Mouse (Mus musculus) brain, adult 2 months (tissue): ENCODE measurements around the gene Odf2.
A peak's percentile ranks its signal among the peaks of the same experiment; 100 is the strongest.

Experiments used
- DNase-seq: peaks from one replicate; pipeline ENCODE4 v3.0.0; 2011; ENCODE audit warnings: low read depth, low spot score

Gene Odf2

DNA sequence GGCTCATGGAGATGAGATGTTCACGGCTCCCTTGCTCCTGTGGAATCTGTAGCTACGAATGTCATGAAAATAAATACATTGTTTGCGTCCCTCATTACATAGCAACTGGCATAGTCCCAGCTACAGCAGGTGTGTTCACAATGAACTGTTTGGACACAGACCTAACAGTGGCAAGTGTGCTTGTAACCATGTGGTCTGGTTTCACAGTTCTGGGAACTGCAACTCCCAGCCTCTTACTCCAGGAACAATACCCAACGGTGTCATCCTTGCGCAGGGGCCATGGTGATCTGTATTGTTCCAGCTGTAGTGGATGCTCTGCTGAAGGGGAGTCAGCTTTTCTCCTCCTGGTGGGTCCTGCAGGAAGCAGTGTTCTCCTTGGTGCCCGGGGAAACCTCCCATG lies 42.2 kb downstream of the Odf2 start:
- DNase-seq = peak; percentile 62

DNA sequence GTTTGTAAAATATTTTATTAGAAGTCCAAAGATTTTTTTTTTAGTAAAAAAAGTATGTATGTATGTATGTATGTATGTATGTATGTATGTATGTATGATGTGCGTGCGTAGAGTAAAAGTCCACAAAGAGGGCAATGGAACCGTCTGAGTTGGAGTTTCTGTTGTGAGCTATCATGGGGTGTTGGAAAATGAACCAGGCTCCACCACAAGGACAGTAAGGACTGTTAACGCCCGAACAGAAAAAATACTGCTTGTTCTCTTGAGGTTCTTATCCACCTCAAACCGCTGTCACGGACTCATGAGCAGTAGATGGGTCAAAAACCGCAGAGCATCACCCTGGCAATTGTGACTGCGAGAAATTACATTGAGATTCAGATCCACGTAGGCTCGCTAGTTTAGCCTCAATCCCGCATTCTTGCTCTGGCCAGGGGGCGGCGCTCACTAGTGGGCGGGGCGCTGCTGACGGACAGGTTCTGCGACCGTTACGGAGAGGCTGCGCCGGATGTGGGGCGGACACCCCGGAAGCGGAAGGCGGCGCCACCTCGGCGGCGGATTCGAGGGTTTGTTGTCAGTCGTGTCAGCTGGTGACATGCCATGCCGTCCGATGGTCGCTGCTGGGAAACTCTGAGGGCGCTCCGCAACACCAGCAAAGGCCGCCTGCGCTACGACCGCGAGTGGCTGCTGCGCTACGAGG lies 46.0 kb downstream of the Odf2 start, which contains the start of gene Gle1:
Gene Gle1, plus strand, starts transcription at position 521 of the 694 bp plus-strand sequence.
- peak; percentile 96 for DNase-seq

DNA sequence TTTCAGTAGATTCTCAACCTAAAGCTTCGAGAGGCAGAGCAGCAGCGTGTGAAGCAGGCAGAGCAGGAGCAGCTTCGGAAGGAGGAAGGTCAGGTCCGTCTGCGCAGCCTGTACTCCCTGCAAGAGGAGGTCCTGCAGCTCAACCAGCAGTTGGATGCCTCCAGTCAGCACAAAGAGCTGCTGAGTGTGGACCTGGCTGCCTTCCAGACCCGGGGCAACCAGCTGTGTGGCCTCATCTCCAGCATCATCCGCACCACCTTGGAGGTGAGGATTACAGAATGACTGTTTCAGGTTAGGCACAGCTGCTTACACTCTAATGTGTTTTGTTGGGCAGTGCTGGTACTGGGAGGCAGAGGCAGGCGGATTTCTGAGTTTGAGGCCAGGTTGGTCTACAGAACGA lies 51.1 kb downstream of the Odf2 start:
- DNase-seq = no peak

DNA sequence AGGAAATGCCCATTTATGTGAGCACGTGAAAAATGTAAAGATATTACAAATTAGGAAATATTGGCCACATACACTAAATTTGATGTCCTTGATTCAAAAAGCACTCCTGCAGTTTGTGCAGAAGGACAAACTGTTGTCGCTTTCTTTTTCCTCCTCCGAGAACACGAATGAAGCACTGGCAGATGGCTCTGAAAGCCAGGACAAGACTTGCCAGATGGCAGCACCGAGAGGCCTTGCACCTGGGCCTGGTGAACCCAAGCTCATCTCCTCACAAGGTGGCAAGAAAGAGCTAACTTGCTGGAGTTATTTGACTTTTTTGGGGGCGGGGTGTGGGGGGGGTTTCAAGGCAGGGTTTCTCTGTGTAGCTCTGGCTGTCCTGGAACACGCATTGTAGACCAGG lies 51.8 kb downstream of the Odf2 start:
- DNase-seq = peak; percentile 72

GRCm38 (mm10) chr2:29944723-29945122 lies 55.7 kb downstream of the Odf2 start:
- DNase-seq = no peak

DNA sequence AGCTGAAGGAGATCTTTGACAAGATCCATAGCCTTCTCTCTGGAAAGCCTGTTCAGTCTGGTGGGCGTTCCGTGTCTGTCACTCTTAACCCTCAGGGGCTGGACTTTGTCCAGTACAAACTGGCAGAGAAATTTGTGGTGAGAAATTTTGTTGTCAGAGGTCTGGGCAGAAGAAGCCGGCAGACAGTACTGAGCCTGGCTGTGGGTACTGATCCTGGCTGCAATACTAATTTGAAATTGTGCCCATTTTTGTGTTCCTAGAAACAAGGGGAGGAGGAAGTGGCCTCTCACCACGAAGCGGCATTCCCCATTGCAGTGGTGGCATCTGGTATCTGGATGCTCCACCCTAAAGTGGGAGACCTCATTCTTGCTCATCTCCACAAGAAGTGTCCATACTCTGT lies 59.9 kb downstream of the Odf2 start:
- no peak for DNase-seq

DNA sequence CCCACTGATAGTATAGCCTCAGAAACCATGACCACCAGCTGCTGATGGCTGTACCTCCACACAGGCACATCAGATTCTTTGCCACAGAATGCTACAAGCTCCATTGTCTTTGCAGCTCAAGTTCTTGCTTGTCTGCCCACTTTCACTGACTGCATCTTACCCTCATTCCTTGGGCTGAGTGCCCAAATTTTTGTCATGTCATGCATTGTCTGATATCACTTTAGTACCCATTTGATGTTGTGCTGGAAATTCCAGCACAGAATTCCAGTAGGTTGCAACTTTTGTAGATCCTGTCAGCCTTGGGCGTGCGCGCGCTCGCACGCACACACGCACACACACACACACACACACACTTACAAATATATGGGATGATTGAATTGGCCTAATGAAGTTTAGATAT lies 72.2 kb downstream of the Odf2 start:
- no peak for DNase-seq

DNA sequence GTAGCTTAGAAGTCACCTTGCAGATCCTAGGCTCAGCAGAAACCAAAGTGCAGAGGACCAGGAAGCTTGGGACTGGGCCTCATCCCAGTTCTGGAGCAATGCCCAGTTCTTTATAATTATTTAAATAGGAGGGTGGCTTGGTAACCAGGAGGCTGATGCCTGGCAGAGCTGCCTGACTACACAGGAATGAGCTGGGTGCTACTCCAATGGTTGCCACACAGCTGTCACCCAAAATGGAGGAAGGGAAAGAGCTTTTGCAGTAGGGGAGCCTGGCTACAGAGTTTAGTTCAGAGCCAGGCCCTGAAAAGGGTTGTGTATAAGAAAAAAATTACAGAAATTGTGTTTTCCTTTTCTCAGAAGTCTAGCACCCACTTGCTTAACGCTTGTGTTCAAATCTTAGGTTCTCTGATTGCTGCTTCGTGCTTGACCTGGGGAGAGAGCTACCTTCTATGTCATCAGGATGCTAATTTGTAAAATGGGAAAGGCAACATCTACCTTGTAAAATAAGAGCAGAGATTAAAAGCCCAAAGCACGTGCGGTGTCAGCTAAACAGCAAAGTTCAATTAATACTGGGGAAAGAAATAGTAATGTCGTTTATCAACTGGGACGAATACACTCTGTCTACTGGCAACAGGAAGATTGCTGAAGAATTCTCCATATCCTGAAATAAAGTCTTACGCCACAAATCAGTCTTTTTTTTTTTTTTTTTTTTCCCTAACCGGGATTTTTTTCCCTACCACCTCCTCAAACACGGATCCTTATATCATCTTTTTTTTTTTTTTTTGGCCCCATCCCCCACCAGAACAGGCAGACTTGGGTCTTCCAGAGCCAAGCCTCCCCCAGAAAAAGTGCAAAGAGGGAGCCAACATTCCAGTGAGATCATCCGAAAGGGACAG lies 75.6 kb downstream of the Odf2 start:
- peak; percentile 76 for DNase-seq

DNA sequence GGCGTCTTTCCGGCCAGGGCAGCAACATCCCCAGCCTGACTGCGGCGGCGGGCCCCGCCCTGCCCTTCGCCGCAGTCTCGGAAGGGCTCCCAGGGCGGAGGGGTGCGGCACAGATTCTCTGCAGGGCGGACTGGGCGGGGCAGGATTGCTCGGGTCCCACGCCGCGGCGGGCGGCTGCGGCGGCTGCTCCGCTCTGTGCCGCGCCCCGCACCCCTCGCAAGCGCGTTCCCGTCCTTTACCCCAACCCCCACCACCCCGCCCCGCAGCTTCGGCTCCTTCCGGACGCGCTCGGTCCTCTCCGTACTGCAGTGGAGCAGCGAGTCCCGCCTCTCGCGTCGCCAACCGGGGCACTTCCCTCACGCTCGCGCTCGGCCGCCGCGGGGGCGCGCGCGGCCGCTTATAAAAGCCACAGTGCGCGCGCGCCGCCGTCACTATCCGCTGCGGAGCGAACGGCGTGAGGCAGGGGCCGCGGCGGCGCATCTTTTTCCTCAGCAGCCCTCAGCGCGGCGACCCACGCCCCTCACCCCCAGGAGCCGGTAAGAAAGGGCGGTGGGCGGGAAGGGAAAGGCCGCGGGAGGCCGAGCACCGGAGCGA lies 76.3 kb downstream of the Odf2 start, which contains the start of gene Sptan1:
Gene Sptan1, plus strand, starts transcription at position 311 of the 594 bp plus-strand sequence.
- peak; percentile 99 for DNase-seq

DNA sequence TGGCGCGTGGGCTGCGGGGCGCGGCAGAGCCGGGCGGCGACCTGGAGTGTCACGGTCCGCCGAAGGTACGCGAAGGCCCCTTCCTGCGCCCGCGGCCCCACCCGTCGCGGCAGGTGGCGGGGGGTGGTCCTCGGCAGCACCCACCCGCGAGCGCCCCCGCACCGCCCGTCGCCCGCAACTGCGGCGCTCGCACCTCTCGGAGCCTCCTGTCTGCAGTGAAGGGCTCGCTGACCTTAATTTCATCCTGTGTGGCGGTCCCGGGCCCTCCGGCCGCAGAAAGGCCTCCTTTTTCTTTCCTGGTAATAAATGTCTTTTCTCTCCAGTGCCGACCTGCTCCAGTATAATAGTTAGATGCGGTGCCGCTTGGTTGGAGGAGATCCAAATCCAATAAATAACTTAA lies 76.9 kb downstream of the Odf2 start:
- peak; percentile 60 for DNase-seq

DNA sequence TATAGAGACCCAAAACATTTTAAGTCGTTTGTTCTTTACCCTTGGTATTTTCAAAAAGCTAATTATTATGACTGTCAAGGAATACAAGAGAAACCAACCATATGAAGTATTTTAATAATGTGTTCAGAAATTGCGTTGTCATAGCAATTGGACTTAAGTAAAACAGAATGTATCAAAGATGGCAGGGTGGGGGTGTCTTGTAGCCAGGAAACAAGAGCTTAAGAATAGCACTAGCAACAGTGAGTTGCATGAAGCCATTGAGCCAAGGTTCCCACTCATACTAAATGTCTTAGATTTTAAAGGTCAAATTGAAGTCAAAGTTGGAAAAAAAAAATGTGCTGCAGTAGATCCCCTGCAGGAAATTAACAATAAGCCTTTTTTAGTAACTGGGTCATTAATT lies 77.8 kb downstream of the Odf2 start:
- DNase-seq = peak; percentile 74

DNA sequence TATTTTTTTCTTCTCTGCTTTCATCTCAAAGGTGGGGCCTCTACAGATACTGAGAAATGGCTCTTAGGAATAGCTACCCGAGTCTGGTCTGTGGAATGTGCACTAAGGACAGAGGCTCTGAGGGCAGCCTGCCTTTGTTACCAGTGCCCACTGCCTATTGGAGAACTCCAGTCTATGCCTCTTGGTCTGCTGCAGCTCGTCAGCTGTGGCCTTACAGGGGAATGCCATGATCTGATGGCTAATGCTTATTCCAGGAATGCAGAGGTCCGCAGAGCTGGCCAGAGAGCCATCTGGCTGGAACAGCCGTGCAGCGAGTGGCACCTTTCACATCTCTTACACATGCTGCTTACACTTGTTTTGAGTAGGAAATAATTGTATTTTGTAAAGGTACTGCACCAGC lies 78.7 kb downstream of the Odf2 start:
- DNase-seq = no peak

- no peak for DNase-seq
These were observed 79.6 kb downstream of the Odf2 start for GRCm38 (mm10) chr2:29968638-29969037.

DNA sequence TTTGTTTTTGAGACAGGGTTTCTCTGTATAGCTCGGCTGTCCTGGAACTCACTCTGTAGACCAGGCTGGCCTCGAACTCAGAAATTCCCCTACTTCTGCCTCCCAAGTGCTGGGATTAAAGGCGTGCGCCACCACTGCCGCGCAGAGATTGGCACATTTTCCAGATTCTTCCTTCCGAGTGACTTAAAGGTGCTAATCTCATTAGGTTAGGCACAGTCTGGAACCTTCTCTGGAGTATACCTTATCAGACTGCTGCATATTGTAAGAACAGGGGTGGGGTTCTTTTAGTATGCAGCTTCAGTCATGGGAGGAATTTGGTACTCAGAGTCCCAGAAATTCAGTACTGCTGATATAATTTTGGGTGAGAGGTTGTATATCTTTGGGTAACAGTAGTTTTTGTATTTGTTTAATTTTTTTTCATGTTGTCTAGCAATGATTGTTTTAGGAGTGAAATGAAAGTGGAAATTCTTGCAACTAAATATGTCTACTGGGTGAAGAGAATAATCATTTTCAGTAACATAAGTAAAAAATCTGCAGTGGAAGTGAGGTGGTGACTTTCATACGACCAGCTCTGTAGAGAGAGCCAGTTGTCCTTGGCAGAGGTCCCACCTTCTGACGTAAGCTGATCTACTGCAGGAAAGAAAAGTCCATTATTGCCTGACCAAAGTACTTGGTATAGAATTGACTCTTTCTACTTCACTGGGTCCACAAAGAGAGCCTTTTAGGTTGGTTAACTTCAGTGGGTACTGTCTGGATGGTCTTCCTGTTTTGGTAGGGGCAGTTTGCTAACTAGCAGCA lies 83.0 kb downstream of the Odf2 start:
- peak; percentile 92 for DNase-seq

GRCm38 (mm10) chr2:29973525-29973924 lies 84.5 kb downstream of the Odf2 start:
- DNase-seq = no peak

GRCm38 (mm10) chr2:29977307-29977706 lies 88.3 kb downstream of the Odf2 start:
- peak; percentile 78 for DNase-seq

DNA sequence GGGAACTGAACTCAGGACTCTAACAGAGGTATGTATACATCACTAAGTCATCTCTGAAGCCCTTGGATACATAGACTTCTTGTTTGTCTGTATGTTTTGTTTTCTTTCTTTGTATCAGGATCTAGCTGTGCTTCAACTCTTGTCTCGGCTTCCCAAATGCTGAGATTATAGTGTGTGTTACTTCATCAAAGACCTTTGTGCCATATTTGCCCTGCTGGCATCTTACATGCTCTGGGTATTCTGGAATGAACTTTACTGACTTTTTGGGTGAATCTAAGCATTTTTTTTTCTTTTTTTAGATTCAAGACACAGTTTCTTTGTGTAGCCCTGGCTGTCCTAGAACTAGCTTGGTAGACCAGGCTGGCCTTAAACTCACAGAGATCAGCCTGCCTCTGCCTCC lies 91.6 kb downstream of the Odf2 start:
- DNase-seq = no peak
